In the genomic region with DNA sequence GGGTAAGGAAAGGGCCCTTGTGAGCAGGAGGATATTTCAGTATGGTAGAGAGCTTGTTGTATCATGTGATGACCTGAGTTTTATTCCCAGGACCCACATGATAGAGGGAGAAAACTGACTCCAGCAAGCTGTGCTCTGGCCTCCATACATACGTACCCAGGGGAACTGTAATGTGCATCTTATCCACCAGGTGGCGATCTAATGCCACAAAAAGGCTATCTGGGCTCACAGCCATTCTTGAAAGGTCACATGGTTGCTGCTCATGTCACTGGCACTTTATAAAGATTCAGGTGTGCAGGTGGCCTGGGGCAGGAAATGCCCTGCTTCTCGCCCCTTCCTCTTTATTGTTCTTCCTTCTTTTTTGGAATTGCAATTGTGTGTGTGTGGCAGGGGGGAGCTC, we compare ENCODE assay signal across 8 mouse cellular contexts. TPM values are rescaled to one million over a fixed set of nuclear protein-coding genes. Genes with fewer than 3 reads are reported as not detected.
A peak's percentile ranks its signal among the peaks of the same experiment; 100 is the strongest.
DNase-seq lines count a peak whose midpoint lies in the region; ATAC-seq and TF ChIP-seq lines count a peak whose summit lies in the region.

No protein-coding gene starts in this region.

- H3K9ac ChIP-seq in hindbrain, embryonic 12.5 days, result no peak overlapping the region
- no peak overlapping the region for H3K9ac ChIP-seq in hindbrain, embryonic 16.5 days (ENCODE audit: low read depth, low read length)

- TF ChIP-seq CTCF in cerebellum, adult 2 months (IDR thresholded peaks at IDR 0.05; ENCODE audit: borderline replicate concordance, insufficient read depth, low read depth, low read length), result peak; percentile 91

- H3K36me3 ChIP-seq in hindbrain, embryonic 10.5 days, result no peaks in the 10 kb centered on the region
- no peaks in the 10 kb centered on the region for H3K36me3 ChIP-seq in hindbrain, embryonic 12.5 days
- H3K36me3 ChIP-seq in hindbrain, embryonic 16.5 days (ENCODE audit: control insufficient read depth, insufficient read depth, low read length), result no peaks in the 10 kb centered on the region
- H3K36me3 ChIP-seq in midbrain, embryonic 10.5 days, result no peaks in the 10 kb centered on the region

- peak; percentile 84 for DNase-seq in hindbrain, embryonic 10.5 days (ENCODE audit: low spot score)
- DNase-seq in cerebellum, adult 2 months, result peak; percentile 73 to 81
- peak; percentile 23 to 80 for DNase-seq in frontal cortex, postnatal 10 days (ENCODE audit: low spot score in 2 of 2)
- DNase-seq in left cerebral cortex, adult 8-10 months (ENCODE audit: low spot score in 2 of 2), result peak; percentile 45 to 61
- DNase-seq in midbrain, embryonic 10.5 days (ENCODE audit: low spot score), result peak; percentile 79
- DNase-seq in spleen, adult 12 weeks (ENCODE audit: low spot score), result peak; percentile 15

- H3K9me3 ChIP-seq in hindbrain, embryonic 10.5 days, result no peaks in the 10 kb centered on the region
- no peaks in the 10 kb centered on the region for H3K9me3 ChIP-seq in hindbrain, embryonic 12.5 days (replicated peaks)
- no peaks in the 10 kb centered on the region for H3K9me3 ChIP-seq in hindbrain, embryonic 16.5 days (ENCODE audit: control insufficient read depth, low read length)
- no peaks in the 10 kb centered on the region for H3K9me3 ChIP-seq in midbrain, embryonic 10.5 days (replicated peaks)

- no peak overlapping the region for H3K27ac ChIP-seq in hindbrain, embryonic 10.5 days
- H3K27ac ChIP-seq in hindbrain, embryonic 12.5 days, result no peak overlapping the region
- H3K27ac ChIP-seq in cerebellum, adult 2 months (ENCODE audit: insufficient read depth, low read length), result no peak overlapping the region
- no peak overlapping the region for H3K27ac ChIP-seq in hindbrain, embryonic 16.5 days (ENCODE audit: low read depth, low read length)
- H3K27ac ChIP-seq in midbrain, embryonic 10.5 days (replicated peaks), result no peak overlapping the region

- ATAC-seq in hindbrain, embryonic 12.5 days (ENCODE audit: low FRiP score), result no peak
- peak; percentile 64 for ATAC-seq in hindbrain, embryonic 16.5 days

- H3K4me1 ChIP-seq in hindbrain, embryonic 10.5 days (replicated peaks), result peaks cover 5% of the 10 kb centered on the region; the same call in 1 of the 2 replicates
- H3K4me1 ChIP-seq in hindbrain, embryonic 12.5 days, result no peaks in the 10 kb centered on the region
- no peaks in the 10 kb centered on the region for H3K4me1 ChIP-seq in cerebellum, adult 2 months (ENCODE audit: control insufficient read depth, insufficient read depth, low read length)
- H3K4me1 ChIP-seq in hindbrain, embryonic 16.5 days (ENCODE audit: control insufficient read depth, insufficient read depth, low read depth, low read length), result peaks cover 2% of the 10 kb centered on the region; the same call in 1 of the 2 replicates
- peaks cover 5% of the 10 kb centered on the region for H3K4me1 ChIP-seq in midbrain, embryonic 10.5 days

- TF ChIP-seq POLR2A in cerebellum, adult 2 months (IDR thresholded peaks at IDR 0.05; ENCODE audit: borderline replicate concordance, insufficient read depth, low read length), result no peak

- H3K4me3 ChIP-seq in hindbrain, embryonic 10.5 days, result no peak overlapping the region
- no peak overlapping the region for H3K4me3 ChIP-seq in hindbrain, embryonic 12.5 days
- H3K4me3 ChIP-seq in cerebellum, adult 2 months (replicated peaks; ENCODE audit: insufficient read depth, low read depth, low read length), result no peak overlapping the region
- no peak overlapping the region for H3K4me3 ChIP-seq in hindbrain, embryonic 16.5 days (ENCODE audit: low read length)
- H3K4me3 ChIP-seq in midbrain, embryonic 10.5 days, result no peak overlapping the region

- H3K4me2 ChIP-seq in hindbrain, embryonic 12.5 days (replicated peaks), result no peak overlapping the region
- H3K4me2 ChIP-seq in hindbrain, embryonic 16.5 days (ENCODE audit: low read length), result no peak overlapping the region

- 11% methylated on average over 3 of the region's 3 CpGs for WGBS in hindbrain, embryonic 10.5 days
- WGBS in hindbrain, embryonic 12.5 days, result 6% methylated on average over 3 of the region's 3 CpGs
- 6% methylated on average over 3 of the region's 3 CpGs for WGBS in cerebellum, adult 2 months
- 4% methylated on average over 3 of the region's 3 CpGs for WGBS in hindbrain, embryonic 16.5 days
- WGBS in midbrain, embryonic 10.5 days, result 15% methylated on average over 3 of the region's 3 CpGs

- no peaks in the 10 kb centered on the region for H3K27me3 ChIP-seq in hindbrain, embryonic 10.5 days (ENCODE audit: insufficient read depth, poor library complexity, severe bottlenecking)
- no peaks in the 10 kb centered on the region; the same call in 1 of the 2 replicates for H3K27me3 ChIP-seq in hindbrain, embryonic 12.5 days
- H3K27me3 ChIP-seq in cerebellum, adult 2 months (ENCODE audit: control insufficient read depth, insufficient read depth, low read length), result no peaks in the 10 kb centered on the region
- H3K27me3 ChIP-seq in hindbrain, embryonic 16.5 days (replicated peaks; ENCODE audit: control insufficient read depth, insufficient read depth, low read length), result no peaks in the 10 kb centered on the region
- H3K27me3 ChIP-seq in midbrain, embryonic 10.5 days (ENCODE audit: low read depth, poor library complexity, severe bottlenecking), result peaks cover 11% of the 10 kb centered on the region; the same call in 1 of the 2 replicates

RNA-seq across cellular contexts. Expression of gene Gli2, which starts 34.1 kb away (rescaled TPM):
- 9.0 and 10.1 TPM in 2 replicates for polyA plus RNA-seq in hindbrain, embryonic 10.5 days (2016; fragmentation: Nextera tagmentation; extraction: Ambion mirVana)
- 8.1 and 8.3 TPM in 2 replicates for polyA plus RNA-seq in hindbrain, embryonic 12.5 days (2016; fragmentation: Nextera tagmentation; extraction: Ambion mirVana)
- polyA plus RNA-seq in cerebellum, adult 2 months (2012; rRNA removed), result 2.4 and 2.7 TPM in 2 replicates
- 1.8 and 2.1 TPM in 2 replicates for polyA plus RNA-seq in hindbrain, embryonic 16.5 days (2015; fragmentation: Nextera tagmentation; extraction: Ambion mirVana)
- total RNA-seq in left cerebral cortex, adult 8-10 months (2022), result 1 to 10 TPM; 3.0 to 3.9 (median 3.4) TPM
- 8.9 and 9.9 TPM in 2 replicates for polyA plus RNA-seq in midbrain, embryonic 10.5 days (2016; fragmentation: Nextera tagmentation; extraction: Ambion mirVana)

Comparison
In these comparisons a context has a peak if more than half of its experiments do, and no peak if none do; other contexts are left out.
1. DNase-seq: peak in every context shown above with its lines; median percentile 84 in hindbrain, embryonic 10.5 days; 79 in midbrain, embryonic 10.5 days; 77 in cerebellum, adult 2 months; 53 in left cerebral cortex, adult 8-10 months; 52 in frontal cortex, postnatal 10 days; 15 in spleen, adult 12 weeks.